Mouse (Mus musculus) ES-E14 (cell line): ENCODE measurements around the gene Zfp970.
"Not testable (repeated sequence)": the region's sequence is repeated elsewhere in the genome, so short reads cannot be mapped to it uniquely, and the experiment has no call there.

Source experiments
- MAFK ChIP-seq: IDR thresholded peaks from 2 replicates; pipeline ENCODE4 v1.6.1; 2014; ENCODE audit warnings: mild to moderate bottlenecking, low read depth, low read length, inconsistent platforms; ENCODE audit not compliant: insufficient read depth
- ZC3H11A ChIP-seq: IDR thresholded peaks from 2 replicates; pipeline ENCODE4 v1.6.1; 2012; ENCODE audit warnings: low read depth, mild to moderate bottlenecking, inconsistent platforms, low read length, borderline replicate concordance

GRCm38 (mm10) chr2:177498067-177498466 lies 33.5 kb downstream of the Zfp970 start, which contains the start of gene Gm14403:
- TF ChIP-seq MAFK, ZC3H11A: not testable (repeated sequence)
